9 mouse cellular contexts compared by ENCODE assay signal in the genomic region with DNA sequence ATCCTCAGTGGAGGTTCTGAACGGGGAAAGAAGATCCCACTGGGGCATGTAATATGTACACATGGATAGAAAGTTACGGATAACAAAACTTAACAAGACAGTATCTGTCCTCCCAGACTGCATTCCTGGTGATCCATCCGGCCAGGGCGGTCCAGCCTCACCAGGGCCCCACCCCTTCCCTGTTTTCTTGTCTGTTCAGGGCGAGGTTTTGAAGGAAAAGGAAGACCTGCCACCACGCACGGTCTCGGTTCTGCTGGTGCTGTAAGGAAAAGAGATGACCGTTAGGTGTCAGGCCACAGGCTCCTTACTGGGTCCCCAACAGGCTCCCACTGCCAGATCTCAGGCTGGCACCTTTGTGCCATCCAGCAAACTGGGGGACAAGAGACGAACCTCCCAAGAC. TPM values are rescaled to one million over a fixed set of nuclear protein-coding genes. Genes with fewer than 3 reads are reported as not detected.
DNase-seq lines count a peak whose midpoint lies in the region; ATAC-seq and TF ChIP-seq lines count a peak whose summit lies in the region.
"Had no signal": no experiment of that assay in that cellular context is flagged by ENCODE, and none has a peak within 500 bp of the region (broad histone marks: within the 10 kb centered on the region; RNA-seq: fewer than 3 reads in every experiment).

No protein-coding gene starts in this region.

- no peak; the same call in 1 of the 2 replicates for ATAC-seq in forebrain, embryonic 14.5 days
- no peak for ATAC-seq in midbrain, embryonic 15.5 days (replicated peaks)

- intact Hi-C loops in left cerebral cortex, adult 2 months (cut with DNase I) = no loop called here

- H3K4me1 ChIP-seq in heart, embryonic 10.5 days = peaks cover 76% of the 10 kb centered on the region
- peaks cover 15% of the 10 kb centered on the region for H3K4me1 ChIP-seq in forebrain, embryonic 14.5 days (ENCODE audit: control insufficient read depth, insufficient read depth, low read length)
- peaks cover 30% of the 10 kb centered on the region for H3K4me1 ChIP-seq in midbrain, embryonic 15.5 days

- no peak overlapping the region for H3K4me2 ChIP-seq in forebrain, embryonic 14.5 days (ENCODE audit: low read length)
- no peak overlapping the region for H3K4me2 ChIP-seq in midbrain, embryonic 15.5 days

- H3K9ac ChIP-seq in forebrain, embryonic 14.5 days (ENCODE audit: low read length) = no peak overlapping the region; the same call in 1 of the 2 replicates
- no peak overlapping the region for H3K9ac ChIP-seq in midbrain, embryonic 15.5 days
- H3K9ac ChIP-seq: liver, embryonic 14.5 days had no signal

- H3K27me3 ChIP-seq in heart, embryonic 10.5 days (ENCODE audit: insufficient read depth, poor library complexity, severe bottlenecking) = no peaks in the 10 kb centered on the region
- H3K27me3 ChIP-seq in forebrain, embryonic 14.5 days (replicated peaks; ENCODE audit: control insufficient read depth, insufficient read depth, low read length) = no peaks in the 10 kb centered on the region
- no peaks in the 10 kb centered on the region for H3K27me3 ChIP-seq in midbrain, embryonic 15.5 days (replicated peaks)

- no peak for TF ChIP-seq CTCF in left cerebral cortex, adult 2 months (IDR thresholded peaks at IDR 0.05)

- 41% methylated on average over 10 of the region's 10 CpGs for WGBS in heart, embryonic 10.5 days
- WGBS in forebrain, embryonic 14.5 days = 34% methylated on average over 10 of the region's 10 CpGs
- 25% methylated on average over 10 of the region's 10 CpGs for WGBS in midbrain, embryonic 15.5 days

- peak overlapping the region; percentile 92 for H3K27ac ChIP-seq in heart, embryonic 10.5 days
- H3K27ac ChIP-seq in forebrain, embryonic 14.5 days (ENCODE audit: low read depth, low read length) = peak overlapping the region; percentile 33; the same call in 1 of the 2 replicates
- H3K27ac ChIP-seq in midbrain, embryonic 15.5 days = peak overlapping the region; percentile 55; the same call in 1 of the 2 replicates
- no peak overlapping the region for H3K27ac ChIP-seq in left cerebral cortex, adult 2 months
- H3K27ac ChIP-seq: liver, embryonic 14.5 days had no signal

- no peak for DNase-seq in heart, embryonic 10.5 days (ENCODE audit: low spot score)
- DNase-seq in heart, postnatal 4 days = no peak
- no peak for DNase-seq in forebrain, embryonic 14.5 days (ENCODE audit: low spot score)
- DNase-seq in kidney, adult 9 months = peak; percentile 51
- DNase-seq in urinary bladder, postnatal 25 days (ENCODE audit: low spot score) = no peak
- DNase-seq in T-cell, adult 2 months (ENCODE audit: low spot score) = no peak
- DNase-seq in left cerebral cortex, adult 2 months (ENCODE audit: extremely low spot score in 1 of 2, low spot score in 2 of 2) = no peak

- no peak overlapping the region for H3K4me3 ChIP-seq in heart, embryonic 10.5 days
- no peak overlapping the region for H3K4me3 ChIP-seq in forebrain, embryonic 14.5 days (ENCODE audit: low read depth, low read length)
- H3K4me3 ChIP-seq in midbrain, embryonic 15.5 days = no peak overlapping the region
- no peak overlapping the region for H3K4me3 ChIP-seq in left cerebral cortex, adult 2 months

- H3K36me3 ChIP-seq in heart, embryonic 10.5 days = peaks cover 17% of the 10 kb centered on the region; the same call in 1 of the 2 replicates
- no peaks in the 10 kb centered on the region for H3K36me3 ChIP-seq in forebrain, embryonic 14.5 days (ENCODE audit: control insufficient read depth, insufficient read depth, low read length)
- H3K36me3 ChIP-seq in midbrain, embryonic 15.5 days (replicated peaks) = no peaks in the 10 kb centered on the region

- no peaks in the 10 kb centered on the region for H3K9me3 ChIP-seq in heart, embryonic 10.5 days
- no peaks in the 10 kb centered on the region for H3K9me3 ChIP-seq in forebrain, embryonic 14.5 days (replicated peaks; ENCODE audit: control insufficient read depth, low read length)
- no peaks in the 10 kb centered on the region for H3K9me3 ChIP-seq in midbrain, embryonic 15.5 days

RNA-seq across cellular contexts. Expression of gene Bmf, which starts 17.1 kb away (rescaled TPM):
- 2.5 and 3.7 TPM in 2 replicates for polyA plus RNA-seq in heart, embryonic 10.5 days (2016; fragmentation: Nextera tagmentation; extraction: Ambion mirVana)
- total RNA-seq in heart, postnatal 4 days (2021) = 1 to 10 TPM; 4.2 to 7.6 TPM
- polyA plus RNA-seq in forebrain, embryonic 14.5 days (2014; fragmentation: Nextera tagmentation; extraction: Ambion mirVana) = 2.8 and 3.0 TPM in 2 replicates
- polyA plus RNA-seq in midbrain, embryonic 15.5 days (2015; fragmentation: Nextera tagmentation; extraction: Ambion mirVana) = 3.3 and 4.3 TPM in 2 replicates
- total RNA-seq in left cerebral cortex, adult 2 months (2021) = 1 to 10 TPM; 3.2 to 4.0 TPM

RNA-seq across cellular contexts. Expression of gene Srp14, which starts 52.9 kb away (rescaled TPM):
- 209 and 232 TPM in 2 replicates for polyA plus RNA-seq in heart, embryonic 10.5 days (2016; fragmentation: Nextera tagmentation; extraction: Ambion mirVana)
- 100 to 1,000 TPM; 104 to 111 TPM for total RNA-seq in heart, postnatal 4 days (2021)
- polyA plus RNA-seq in forebrain, embryonic 14.5 days (2014; fragmentation: Nextera tagmentation; extraction: Ambion mirVana) = 341 and 381 TPM in 2 replicates
- 303 and 315 TPM in 2 replicates for polyA plus RNA-seq in midbrain, embryonic 15.5 days (2015; fragmentation: Nextera tagmentation; extraction: Ambion mirVana)
- total RNA-seq in left cerebral cortex, adult 2 months (2021) = 100 to 1,000 TPM; 155 to 157 TPM
